Mouse (Mus musculus) neutrophil, adult 65 days (primary cell): ENCODE data around the gene Dstn. TPM values are rescaled to one million over a fixed set of nuclear protein-coding genes. Genes with fewer than 3 reads are reported as not detected.

Source experiments
- total RNA-seq: library from RNA; stranded (reverse); gene quantifications from 2 replicates; pipeline ENCODE4 v1.2.4, GENCODE M21; 2023

The Dstn gene
- total RNA-seq, result 373 and 390 TPM in 2 replicates

GRCm38 (mm10) chr2:143914760-143915599, at the start of gene Dstn:
TSS of gene Dstn (plus strand) at chr2:143915320.

Other genes with a start within 250 kb of the Dstn start
- gene Bfsp1, start 52.1 kb upstream of the Dstn start, total RNA-seq, result 0.23 and 0.60 TPM in 2 replicates
- 182 and 197 TPM in 2 replicates for gene Rrbp1, start 95.9 kb downstream of the Dstn start, total RNA-seq
- gene Banf2, start 117.7 kb downstream of the Dstn start, total RNA-seq, result not detected in 2 replicates